Mouse (Mus musculus) forebrain, embryonic 10.5 days (tissue): ENCODE measurements at regions not wholly inside any gene's neighbourhood (a gene's known extent, or its start where the extent isn't known, plus 50 kb on each side); places are given as distances from the start of the nearest gene placed in this dataset.

Experiments used
- DNase-seq: peaks from one replicate; pipeline ENCODE4 v3.0.0-alpha.2; 2017; ENCODE audit warnings: low spot score; ENCODE audit errors: extremely low spot score
- H3K27ac ChIP-seq: fragments of 300-500 bp; sonication (generic); 2 replicates; pipeline ENCODE4 v1.5.1; 2016; ENCODE audit warnings: mild to moderate bottlenecking
- H3K27me3 ChIP-seq: fragments of 300-500 bp; sonication (generic); 2 replicates; pipeline ENCODE4 v1.6.1; 2016; ENCODE audit warnings: mild to moderate bottlenecking; ENCODE audit not compliant: poor library complexity, severe bottlenecking
- H3K36me3 ChIP-seq: fragments of 300-500 bp; sonication (generic); replicated peaks from 2 replicates; pipeline ENCODE4 v1.6.1; 2016; ENCODE audit warnings: mild to moderate bottlenecking, moderate library complexity
- H3K4me1 ChIP-seq: fragments of 300-500 bp; sonication (generic); 2 replicates; pipeline ENCODE4 v1.6.1; 2016
- H3K4me3 ChIP-seq: fragments of 300-500 bp; sonication (generic); 2 replicates; pipeline ENCODE4 v1.5.1; 2016; ENCODE audit warnings: mild to moderate bottlenecking, moderate library complexity
- H3K9me3 ChIP-seq: fragments of 300-500 bp; sonication (generic); 2 replicates; pipeline ENCODE4 v1.6.1; 2016; ENCODE audit warnings: mild to moderate bottlenecking, moderate library complexity
- WGBS: fragments of 180-500 bp; shearing (Covaris S2); methylation state at CpG from one replicate; pipeline ENCODE4 v1.1.7; 2016; 5-methylcytosine and 5-hydroxymethylcytosine counted together

- Histone ChIP-seq H3K4me1 (peaks cover 8% of the 10 kb centered on the region; the same call in 1 of the 2 replicates), H3K4me3 (no peak overlapping the region), H3K27me3 (no peaks in the 10 kb centered on the region), H3K9me3 (no peaks in the 10 kb centered on the region), H3K27ac (no peak overlapping the region), H3K36me3 (no peaks in the 10 kb centered on the region)
- WGBS: 78% methylated on average over 6 of the region's 6 CpGs
- no peak for DNase-seq
Measured at GRCm38 (mm10) chr2:28326056-28326455, 120.5 kb upstream of the Ppp1r26 start.

- no peaks in the 10 kb centered on the region for H3K27me3 ChIP-seq
- WGBS: 88% methylated on average over 3 of the region's 3 CpGs
Measured at GRCm38 (mm10) chr2:28326682-28327081, 119.9 kb upstream of the Ppp1r26 start.

GRCm38 (mm10) chr2:28329130-28329529 lies 117.5 kb upstream of the Ppp1r26 start:
- whole genome bisulfite sequencing: 92% methylated on average over 5 of the region's 5 CpGs

More at GRCm38 (mm10) chr2:28326682-28327081, 119.9 kb upstream of the Ppp1r26 start:
- DNase-seq: no peak
- H3K4me3 ChIP-seq: no peak overlapping the region
- no peak overlapping the region for H3K27ac ChIP-seq
- no peaks in the 10 kb centered on the region for H3K36me3 ChIP-seq
- H3K4me1 ChIP-seq: peaks cover 8% of the 10 kb centered on the region; the same call in 1 of the 2 replicates
- H3K9me3 ChIP-seq: no peaks in the 10 kb centered on the region

GRCm38 (mm10) chr2:28335141-28335789 lies 111.3 kb upstream of the Ppp1r26 start:
- Histone ChIP-seq H3K4me3 (no peak overlapping the region), H3K36me3 (no peaks in the 10 kb centered on the region), H3K27ac (no peak overlapping the region), H3K9me3 (no peaks in the 10 kb centered on the region), H3K27me3 (no peaks in the 10 kb centered on the region), H3K4me1 (peaks cover 13% of the 10 kb centered on the region)
- 69% methylated on average over 9 of the region's 9 CpGs for WGBS
- no peak for DNase-seq

More at GRCm38 (mm10) chr2:28329130-28329529, 117.5 kb upstream of the Ppp1r26 start:
- peaks cover 8% of the 10 kb centered on the region; the same call in 1 of the 2 replicates for H3K4me1 ChIP-seq
- no peaks in the 10 kb centered on the region for H3K9me3 ChIP-seq
- H3K36me3 ChIP-seq: no peaks in the 10 kb centered on the region
- H3K4me3 ChIP-seq: no peak overlapping the region
- no peak overlapping the region for H3K27ac ChIP-seq
- no peaks in the 10 kb centered on the region for H3K27me3 ChIP-seq
- DNase-seq: no peak

GRCm38 (mm10) chr2:28335810-28336209 lies 110.8 kb upstream of the Ppp1r26 start:
- WGBS: 73% methylated on average over 3 of the region's 3 CpGs

GRCm38 (mm10) chr2:28336349-28337309 lies 110.0 kb upstream of the Ppp1r26 start:
- Histone ChIP-seq H3K9me3 (no peaks in the 10 kb centered on the region), H3K27ac (no peak overlapping the region)
- 83% methylated on average over 17 of the region's 17 CpGs for WGBS

More at GRCm38 (mm10) chr2:28335810-28336209, 110.8 kb upstream of the Ppp1r26 start:
- Histone ChIP-seq H3K4me1 (peaks cover 13% of the 10 kb centered on the region), H3K4me3 (no peak overlapping the region), H3K27me3 (no peaks in the 10 kb centered on the region), H3K9me3 (no peaks in the 10 kb centered on the region), H3K27ac (no peak overlapping the region), H3K36me3 (no peaks in the 10 kb centered on the region)
- DNase-seq: no peak

GRCm38 (mm10) chr2:28337561-28337960 lies 109.0 kb upstream of the Ppp1r26 start:
- Histone ChIP-seq H3K9me3 (no peaks in the 10 kb centered on the region), H3K27me3 (no peaks in the 10 kb centered on the region), H3K4me1 (peaks cover 13% of the 10 kb centered on the region), H3K36me3 (no peaks in the 10 kb centered on the region), H3K27ac (no peak overlapping the region), H3K4me3 (no peak overlapping the region)
- no peak for DNase-seq
- WGBS: 85% methylated on average over 5 of the region's 5 CpGs

More at GRCm38 (mm10) chr2:28336349-28337309, 110.0 kb upstream of the Ppp1r26 start:
- DNase-seq: no peak
- H3K27me3 ChIP-seq: no peaks in the 10 kb centered on the region
- peaks cover 13% of the 10 kb centered on the region for H3K4me1 ChIP-seq
- H3K4me3 ChIP-seq: no peak overlapping the region
- no peaks in the 10 kb centered on the region for H3K36me3 ChIP-seq

GRCm38 (mm10) chr2:28341304-28341703 lies 105.3 kb upstream of the Ppp1r26 start:
- H3K4me1 ChIP-seq: no peaks in the 10 kb centered on the region; the same call in 1 of the 2 replicates
- H3K9me3 ChIP-seq: no peaks in the 10 kb centered on the region
- DNase-seq: no peak
- 94% methylated on average over 2 of the region's 2 CpGs for WGBS
- no peak overlapping the region for H3K27ac ChIP-seq
- no peaks in the 10 kb centered on the region for H3K27me3 ChIP-seq
- H3K4me3 ChIP-seq: no peak overlapping the region
- H3K36me3 ChIP-seq: no peaks in the 10 kb centered on the region

- Histone ChIP-seq H3K4me3 (no peak overlapping the region), H3K27me3 (no peaks in the 10 kb centered on the region), H3K27ac (no peak overlapping the region), H3K9me3 (no peaks in the 10 kb centered on the region), H3K4me1 (no peaks in the 10 kb centered on the region), H3K36me3 (no peaks in the 10 kb centered on the region)
- 83% methylated on average over 4 of the region's 4 CpGs for WGBS
- DNase-seq: no peak
Measured at GRCm38 (mm10) chr2:28348453-28348852, 98.1 kb upstream of the Ppp1r26 start.

- WGBS: 86% methylated on average over 8 of the region's 8 CpGs
- Histone ChIP-seq H3K27me3 (no peaks in the 10 kb centered on the region), H3K9me3 (no peaks in the 10 kb centered on the region), H3K4me3 (no peak overlapping the region), H3K27ac (no peak overlapping the region), H3K36me3 (no peaks in the 10 kb centered on the region), H3K4me1 (no peaks in the 10 kb centered on the region)
- DNase-seq: no peak
Measured at GRCm38 (mm10) chr2:28349911-28350310, 96.7 kb upstream of the Ppp1r26 start.

GRCm38 (mm10) chr2:28351445-28351844 lies 95.2 kb upstream of the Ppp1r26 start:
- H3K9me3 ChIP-seq: no peaks in the 10 kb centered on the region
- no peak overlapping the region for H3K4me3 ChIP-seq
- H3K4me1 ChIP-seq: no peaks in the 10 kb centered on the region
- H3K27ac ChIP-seq: no peak overlapping the region
- no peak for DNase-seq
- no peaks in the 10 kb centered on the region for H3K36me3 ChIP-seq
- WGBS: 92% methylated on average over 10 of the region's 10 CpGs
- H3K27me3 ChIP-seq: no peaks in the 10 kb centered on the region

GRCm38 (mm10) chr2:28352903-28353302 lies 93.7 kb upstream of the Ppp1r26 start:
- WGBS: 87% methylated on average over 1 of the region's 1 CpGs
- Histone ChIP-seq H3K4me3 (no peak overlapping the region), H3K27ac (no peak overlapping the region), H3K4me1 (no peaks in the 10 kb centered on the region), H3K36me3 (no peaks in the 10 kb centered on the region), H3K9me3 (no peaks in the 10 kb centered on the region), H3K27me3 (no peaks in the 10 kb centered on the region)
- no peak for DNase-seq

- Histone ChIP-seq H3K4me1 (no peaks in the 10 kb centered on the region), H3K9me3 (no peaks in the 10 kb centered on the region), H3K27me3 (no peaks in the 10 kb centered on the region), H3K27ac (no peak overlapping the region), H3K36me3 (no peaks in the 10 kb centered on the region), H3K4me3 (no peak overlapping the region)
- 84% methylated on average over 6 of the region's 6 CpGs for WGBS
- DNase-seq: no peak
Measured at GRCm38 (mm10) chr2:28362199-28362598, 84.4 kb upstream of the Ppp1r26 start.
